In genomic region chr10:63344751-63345150, GRCm38 (mm10) we compare ENCODE assay signal across 18 mouse cellular contexts.
"Had no signal": no experiment of that assay in that cellular context is flagged by ENCODE, and none has a peak within 500 bp of the region (broad histone marks: within the 10 kb centered on the region; RNA-seq: fewer than 3 reads in every experiment).

No protein-coding gene starts in this region.

- H3K9me3 ChIP-seq: midbrain, embryonic 10.5 days; midbrain, embryonic 12.5 days; neural tube, embryonic 15.5 days had no signal

- H3K27ac ChIP-seq: midbrain, embryonic 10.5 days; midbrain, embryonic 12.5 days; neural tube, embryonic 13.5 days; neural tube, embryonic 15.5 days had no signal

- DNase-seq: lung, adult 18-20 months; lung, embryonic 14.5 days; lung, postnatal 4 days; midbrain, embryonic 14.5 days; retina, postnatal 1 day; right cerebral cortex, adult 18-20 months; right cerebral cortex, postnatal 25 days; right cerebral cortex, postnatal 4 days; spleen, adult 18-20 months; thymus, adult 18-20 months; thymus, postnatal 14 days; thymus, postnatal 36 days had no signal

- H3K4me3 ChIP-seq: midbrain, embryonic 10.5 days; midbrain, embryonic 12.5 days; myocyte; neural tube, embryonic 13.5 days; neural tube, embryonic 15.5 days had no signal

- H3K9ac ChIP-seq: lung, embryonic 14.5 days; midbrain, embryonic 12.5 days; neural tube, embryonic 13.5 days; neural tube, embryonic 15.5 days had no signal

- ATAC-seq: midbrain, embryonic 16.5 days had no signal

- H3K27me3 ChIP-seq: neural tube, embryonic 13.5 days; neural tube, embryonic 15.5 days had no signal

- H3K4me2 ChIP-seq: lung, embryonic 14.5 days; midbrain, embryonic 12.5 days; neural tube, embryonic 13.5 days; neural tube, embryonic 15.5 days had no signal

- H3K36me3 ChIP-seq: midbrain, embryonic 10.5 days; midbrain, embryonic 12.5 days; neural tube, embryonic 13.5 days; neural tube, embryonic 15.5 days had no signal

- H3K4me1 ChIP-seq: midbrain, embryonic 12.5 days; neural tube, embryonic 13.5 days; neural tube, embryonic 15.5 days had no signal
